Mouse (Mus musculus) kidney, postnatal 0 days (tissue): ENCODE data around the gene Anks1b. TPM values are rescaled to one million over a fixed set of nuclear protein-coding genes. Genes with fewer than 3 reads are reported as not detected.
A peak's percentile ranks its signal among the peaks of the same experiment; 100 is the strongest.

Source experiments
- ATAC-seq: fragments of 200-750 bp; cut with Nextera tagmentation; replicated peaks from 2 replicates; pipeline ENCODE4 v1.8.0; 2017; ENCODE audit warnings: low read depth, moderate number of reproducible peaks, moderate TSS enrichment, moderate library complexity; ENCODE audit not compliant: low FRiP score
- DNase-seq: peaks from one replicate; pipeline ENCODE4 v3.0.0-alpha.2; 2016; ENCODE audit warnings: low spot score
- H3K27ac ChIP-seq: fragments of 300-500 bp; sonication (generic); 2 replicates; pipeline ENCODE4 v1.5.1; 2014; ENCODE audit warnings: mild to moderate bottlenecking
- H3K27me3 ChIP-seq: fragments of 300-500 bp; sonication (generic); 2 replicates; pipeline ENCODE4 v1.6.1; 2014; ENCODE audit warnings: low read length, mixed read lengths; ENCODE audit not compliant: insufficient read depth
- H3K36me3 ChIP-seq: fragments of 300-500 bp; sonication (generic); 2 replicates; pipeline ENCODE4 v1.6.1; 2014; ENCODE audit warnings: low read length, mixed read lengths; ENCODE audit not compliant: insufficient read depth
- H3K4me1 ChIP-seq: fragments of 300-500 bp; sonication (generic); replicated peaks from 2 replicates; pipeline ENCODE4 v1.6.1; 2014; ENCODE audit warnings: antibody characterized with exemption, low read length, mixed read lengths; ENCODE audit not compliant: insufficient read depth
- H3K4me2 ChIP-seq: fragments of 300-500 bp; sonication (generic); 2 replicates; pipeline ENCODE4 v1.6.1; 2014; ENCODE audit warnings: mild to moderate bottlenecking, low read length, moderate library complexity, mixed read lengths
- H3K4me3 ChIP-seq: fragments of 300-500 bp; sonication (generic); replicated peaks from 2 replicates; pipeline ENCODE4 v1.5.1; 2014; ENCODE audit warnings: low read depth, low read length
- H3K9ac ChIP-seq: fragments of 300-500 bp; sonication (generic); 2 replicates; pipeline ENCODE4 v1.6.1; 2014; ENCODE audit warnings: low read depth, low read length
- H3K9me3 ChIP-seq: fragments of 300-500 bp; sonication (generic); replicated peaks from 2 replicates; pipeline ENCODE4 v1.6.1; 2016; ENCODE audit warnings: low read length, inconsistent platforms, mixed read lengths
- CTCF ChIP-seq: IDR thresholded peaks from 2 replicates; pipeline ENCODE4 v1.5.1; 2016; ENCODE audit warnings: antibody characterized with exemption, low read depth, mild to moderate bottlenecking, moderate library complexity
- WGBS: fragments of 180-500 bp; shearing (Covaris S2); extraction: QIAGEN DNeasy Blood & Tissue Kit; methylation state at CpG from one replicate; pipeline ENCODE4 v1.1.7; 2014; 5-methylcytosine and 5-hydroxymethylcytosine counted together
- polyA plus RNA-seq: library from polyadenylated mRNA; unstranded; fragments of >200 nt; fragmentation: Nextera tagmentation; extraction: Ambion mirVana; gene quantifications from 2 replicates; pipeline ENCODE4 v1.2.1, GENCODE M21; 2015

The Anks1b gene
- polyA plus RNA-seq, 1 experiment from 2014 or later = 3.1 TPM

DNA sequence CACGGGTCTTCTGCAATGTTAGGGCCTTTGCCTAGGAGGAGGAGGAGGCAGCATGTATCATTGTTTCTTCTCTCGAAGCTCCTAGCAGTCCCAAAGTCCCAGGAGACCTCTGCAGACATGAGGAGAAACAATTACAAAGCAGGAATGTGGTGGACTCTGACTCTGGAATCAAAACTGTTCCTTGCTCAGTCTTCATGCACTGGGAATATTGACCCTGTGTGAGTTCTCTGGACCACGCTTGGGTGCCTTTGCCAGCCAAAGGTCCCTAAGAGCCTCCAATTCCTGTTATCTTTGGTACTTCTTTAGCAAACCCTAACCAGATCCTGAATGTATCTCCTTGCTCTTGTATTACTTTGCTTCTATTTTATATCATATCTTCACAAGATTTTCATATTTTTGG is 1000.9 kb downstream of the Anks1b start:
- DNase-seq = no peak
- WGBS = 70% methylated on average over 3 of the region's 3 CpGs
- TF ChIP-seq CTCF = no peak

DNA sequence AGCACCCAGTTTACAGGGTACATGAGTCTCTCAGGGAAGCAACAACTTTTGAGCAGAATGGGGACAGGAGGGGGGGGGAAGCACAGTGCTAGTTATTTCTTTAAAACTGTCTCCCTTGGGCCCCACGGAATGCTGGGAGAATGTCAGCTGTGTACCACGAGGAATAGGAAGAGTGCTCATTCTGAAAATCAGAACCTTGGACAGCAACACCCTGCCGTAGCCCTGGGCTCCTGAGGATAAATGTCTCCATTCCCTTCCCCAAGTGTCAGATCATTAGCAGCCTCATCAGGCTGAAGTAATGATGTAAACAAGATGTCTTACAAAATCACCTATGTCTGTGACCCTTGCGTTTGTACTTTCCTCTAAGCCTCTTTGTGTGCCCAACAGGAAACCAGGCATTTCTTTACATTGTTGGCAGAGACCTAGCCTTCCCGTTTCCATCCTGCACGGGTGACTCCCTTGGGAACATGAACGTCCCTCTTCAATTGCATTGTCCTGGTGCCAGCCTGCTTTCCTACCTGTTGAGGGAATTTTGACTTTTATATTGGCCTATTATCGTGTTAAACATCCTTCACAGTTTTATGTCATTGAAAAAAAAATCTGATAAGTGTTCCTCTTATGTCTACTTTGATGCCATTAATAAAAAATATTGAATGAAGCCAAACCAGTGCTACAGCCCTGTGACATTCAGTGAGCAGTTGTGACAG is 1007.7 kb downstream of the Anks1b start:
- Histone ChIP-seq H3K9me3 (no peaks in the 10 kb centered on the region), H3K4me3 (no peak overlapping the region), H3K4me2 (no peak overlapping the region), H3K4me1 (no peaks in the 10 kb centered on the region), H3K27ac (no peak overlapping the region), H3K9ac (no peak overlapping the region), H3K36me3 (no peaks in the 10 kb centered on the region), H3K27me3 (no peaks in the 10 kb centered on the region)
- ATAC-seq (no peak), DNase-seq (peak; percentile 56)
- WGBS = 37% methylated on average over 8 of the region's 8 CpGs
- no peak for TF ChIP-seq CTCF

More for the DNA sequence above, 1000.9 kb downstream of the Anks1b start:
- Histone ChIP-seq H3K9me3 (no peaks in the 10 kb centered on the region), H3K4me3 (no peak overlapping the region), H3K27ac (no peak overlapping the region), H3K9ac (no peak overlapping the region), H3K27me3 (no peaks in the 10 kb centered on the region), H3K4me2 (no peak overlapping the region), H3K4me1 (no peaks in the 10 kb centered on the region), H3K36me3 (no peaks in the 10 kb centered on the region)
- no peak for ATAC-seq

DNA sequence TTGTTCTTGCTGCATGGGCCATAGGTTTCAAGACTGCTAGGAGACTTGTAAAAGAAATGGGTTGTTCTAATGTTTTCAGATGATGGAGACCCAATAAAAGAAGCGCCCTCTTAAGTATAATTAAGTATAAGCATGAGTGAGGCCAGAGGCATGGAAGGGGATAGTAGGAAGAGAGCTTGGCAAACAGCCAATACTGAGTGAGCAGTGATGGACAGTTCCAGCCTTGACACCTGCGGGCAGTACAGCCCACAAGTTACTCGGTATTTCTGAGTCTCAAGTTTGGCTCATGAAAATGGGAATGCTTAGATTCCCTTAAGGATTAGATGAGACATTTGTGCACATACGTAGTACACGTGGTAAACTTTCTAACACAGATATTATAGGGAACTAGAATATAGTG is 1016.3 kb downstream of the Anks1b start:
- no peaks in the 10 kb centered on the region for H3K36me3 ChIP-seq
- no peaks in the 10 kb centered on the region for H3K4me1 ChIP-seq
- no peak overlapping the region for H3K9ac ChIP-seq
- no peak overlapping the region for H3K27ac ChIP-seq
- WGBS = 75% methylated on average over 5 of the region's 5 CpGs
- DNase-seq (no peak), ATAC-seq (no peak)
- H3K4me3 ChIP-seq = no peak overlapping the region
- no peak overlapping the region for H3K4me2 ChIP-seq
- no peaks in the 10 kb centered on the region for H3K27me3 ChIP-seq
- H3K9me3 ChIP-seq = no peaks in the 10 kb centered on the region
- no peak for TF ChIP-seq CTCF

DNA sequence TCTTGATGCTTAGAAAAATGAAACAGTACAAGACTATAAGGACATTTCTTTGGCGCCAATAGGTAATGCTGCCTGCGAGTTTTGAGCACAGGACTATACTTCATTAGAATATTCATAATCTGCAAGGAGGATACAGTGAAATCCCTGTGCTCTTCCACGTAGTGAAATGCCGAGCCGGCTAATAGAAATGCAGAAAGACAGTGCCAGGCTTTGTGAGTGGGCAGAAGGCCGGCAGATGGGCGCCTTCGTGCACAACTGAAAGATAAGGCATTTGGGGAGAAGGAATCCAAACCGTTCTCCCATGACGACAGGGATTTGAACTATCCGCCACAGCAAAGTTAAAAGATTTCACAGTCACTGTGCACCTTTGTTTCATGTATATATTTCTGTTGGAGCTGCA is 1019.4 kb downstream of the Anks1b start:
- ATAC-seq = no peak
- Histone ChIP-seq H3K9me3 (no peaks in the 10 kb centered on the region), H3K4me1 (no peaks in the 10 kb centered on the region), H3K27me3 (no peaks in the 10 kb centered on the region), H3K27ac (no peak overlapping the region), H3K4me2 (no peak overlapping the region), H3K4me3 (no peak overlapping the region), H3K36me3 (no peaks in the 10 kb centered on the region), H3K9ac (no peak overlapping the region)
- no peak for TF ChIP-seq CTCF
- 79% methylated on average over 11 of the region's 11 CpGs for WGBS
- no peak for DNase-seq

DNA sequence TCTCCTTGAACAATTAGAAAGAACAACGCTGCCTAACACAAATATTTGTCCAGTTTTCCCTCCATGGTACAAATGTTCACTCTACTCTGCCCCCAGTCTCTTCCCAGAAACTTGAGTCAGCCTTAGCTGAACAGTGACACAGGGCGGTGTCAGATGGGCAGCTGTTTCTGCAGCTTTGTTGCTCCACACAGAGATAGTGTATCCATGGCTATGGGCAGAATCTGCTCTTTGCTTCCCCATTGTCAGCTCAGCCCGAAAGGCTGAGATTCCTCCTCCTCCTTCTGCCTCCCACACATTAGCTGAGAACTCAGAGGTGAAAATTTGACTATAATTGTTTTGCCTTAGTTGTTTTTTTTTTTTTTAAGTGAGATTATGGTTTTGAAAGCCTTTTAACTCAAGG is 1024.6 kb downstream of the Anks1b start:
- peak; percentile 9 for DNase-seq
- no peak overlapping the region for H3K9ac ChIP-seq
- no peak for TF ChIP-seq CTCF
- 34% methylated on average over 3 of the region's 3 CpGs for WGBS
- no peaks in the 10 kb centered on the region for H3K27me3 ChIP-seq
- no peak overlapping the region for H3K4me3 ChIP-seq
- H3K4me1 ChIP-seq = no peaks in the 10 kb centered on the region
- no peaks in the 10 kb centered on the region for H3K9me3 ChIP-seq
- no peaks in the 10 kb centered on the region for H3K36me3 ChIP-seq
- H3K27ac ChIP-seq = no peak overlapping the region
- no peak overlapping the region for H3K4me2 ChIP-seq
- ATAC-seq = no peak

DNA sequence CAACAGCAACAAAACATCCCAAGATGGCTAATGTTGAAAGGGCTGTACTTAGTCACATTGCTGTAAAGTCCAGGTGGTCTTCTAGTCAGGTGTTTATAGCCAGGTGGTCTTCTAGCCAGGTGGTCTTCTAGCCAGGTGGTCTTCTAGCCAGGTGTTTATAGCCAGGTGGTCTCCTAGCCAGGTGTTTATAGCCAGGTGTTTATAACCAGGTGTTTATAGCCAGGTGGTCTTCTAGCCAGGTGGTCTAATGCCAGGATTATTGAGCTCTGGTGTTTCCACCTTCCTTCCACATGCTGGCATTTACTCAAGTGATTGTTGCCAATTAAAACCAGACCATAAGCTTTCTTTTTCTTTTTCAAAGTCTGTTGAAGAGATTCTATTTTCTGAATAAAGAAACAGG is 1030.9 kb downstream of the Anks1b start:
- Histone ChIP-seq H3K9me3 (no peaks in the 10 kb centered on the region), H3K27ac (no peak overlapping the region), H3K4me3 (no peak overlapping the region), H3K4me1 (no peaks in the 10 kb centered on the region), H3K9ac (no peak overlapping the region), H3K27me3 (no peaks in the 10 kb centered on the region), H3K36me3 (no peaks in the 10 kb centered on the region), H3K4me2 (no peak overlapping the region)
- no peak for TF ChIP-seq CTCF
- no peak for ATAC-seq
- no peak for DNase-seq

DNA sequence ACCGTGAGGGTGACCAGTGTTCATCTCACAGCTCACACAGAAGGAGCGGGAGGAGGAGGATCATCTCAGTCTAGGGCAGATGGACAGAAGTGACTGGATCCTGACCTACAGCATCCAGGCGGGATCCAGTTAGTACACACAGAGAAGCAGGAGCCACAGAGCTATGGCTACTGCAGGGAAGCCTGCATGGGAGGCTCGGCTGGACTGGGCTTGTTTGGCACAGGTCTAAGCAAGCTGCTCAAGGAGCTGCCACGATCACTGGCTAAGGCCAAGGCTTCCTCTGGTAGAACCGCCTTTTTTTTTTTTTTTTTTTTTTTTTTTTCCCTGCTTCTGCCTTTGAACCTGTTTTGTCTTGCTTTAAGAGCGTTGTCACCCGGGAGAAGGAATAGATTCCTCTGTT is 1034.1 kb downstream of the Anks1b start:
- no peaks in the 10 kb centered on the region for H3K9me3 ChIP-seq
- DNase-seq (no peak), ATAC-seq (no peak)
- H3K27ac ChIP-seq = no peak overlapping the region
- H3K4me3 ChIP-seq = no peak overlapping the region
- H3K27me3 ChIP-seq = no peaks in the 10 kb centered on the region
- no peak overlapping the region for H3K9ac ChIP-seq
- no peak overlapping the region for H3K4me2 ChIP-seq
- WGBS = 65% methylated on average over 8 of the region's 8 CpGs
- no peaks in the 10 kb centered on the region for H3K4me1 ChIP-seq
- TF ChIP-seq CTCF = no peak
- H3K36me3 ChIP-seq = no peaks in the 10 kb centered on the region
